Mouse (Mus musculus) stomach, postnatal 0 days (tissue): ENCODE results near the gene Wiz. TPM values are rescaled to one million over a fixed set of nuclear protein-coding genes. Genes with fewer than 3 reads are reported as not detected.

ENCODE experiments used
- ATAC-seq: fragments of 200-750 bp; cut with Nextera tagmentation; 2 replicates; pipeline ENCODE4 v1.8.0; 2017; ENCODE audit not compliant: low FRiP score, low TSS enrichment
- DNase-seq: peaks from one replicate; pipeline ENCODE4 v3.0.0-alpha.2; 2016; ENCODE audit warnings: low spot score
- H3K27ac ChIP-seq: fragments of 300-500 bp; sonication (generic); replicated peaks from 2 replicates; pipeline ENCODE4 v1.5.1; 2014; ENCODE audit warnings: mild to moderate bottlenecking, control low read depth
- H3K27me3 ChIP-seq: fragments of 300-500 bp; sonication (generic); 2 replicates; pipeline ENCODE4 v1.6.1; 2014; ENCODE audit warnings: low read length; ENCODE audit not compliant: control insufficient read depth, insufficient read depth
- H3K36me3 ChIP-seq: fragments of 300-500 bp; sonication (generic); 2 replicates; pipeline ENCODE4 v1.6.1; 2014; ENCODE audit warnings: low read length, mixed read lengths; ENCODE audit not compliant: control insufficient read depth, insufficient read depth
- H3K4me1 ChIP-seq: fragments of 300-500 bp; sonication (generic); replicated peaks from 2 replicates; pipeline ENCODE4 v1.6.1; 2014; ENCODE audit warnings: antibody characterized with exemption; ENCODE audit not compliant: control insufficient read depth, insufficient read depth
- H3K4me2 ChIP-seq: fragments of 300-500 bp; sonication (generic); replicated peaks from 2 replicates; pipeline ENCODE4 v1.6.1; 2014; ENCODE audit warnings: low read depth, mild to moderate bottlenecking, control low read depth, moderate library complexity
- H3K4me3 ChIP-seq: fragments of 300-500 bp; sonication (generic); 2 replicates; pipeline ENCODE4 v1.5.1; 2014; ENCODE audit warnings: low read depth, low read length, control low read depth
- H3K9ac ChIP-seq: fragments of 300-500 bp; sonication (generic); 2 replicates; pipeline ENCODE4 v1.6.1; 2014; ENCODE audit warnings: mild to moderate bottlenecking, low read length, control low read depth, mixed read lengths
- H3K9me3 ChIP-seq: fragments of 300-500 bp; sonication (generic); 2 replicates; pipeline ENCODE4 v1.6.1; 2016; ENCODE audit warnings: low read length; ENCODE audit not compliant: control insufficient read depth
- CTCF ChIP-seq: IDR thresholded peaks from 2 replicates; pipeline ENCODE4 v1.5.1; 2016; ENCODE audit warnings: antibody characterized with exemption, low read depth, mild to moderate bottlenecking, moderate library complexity
- EP300 ChIP-seq: optimal IDR thresholded peaks from 2 replicates; pipeline ENCODE3; 2016; ENCODE audit warnings: antibody characterized with exemption
- WGBS: fragments of 180-500 bp; shearing (Covaris S2); extraction: QIAGEN DNeasy Blood & Tissue Kit; methylation state at CpG from one replicate; pipeline ENCODE4 v1.1.7; 2014; 5-methylcytosine and 5-hydroxymethylcytosine counted together
- polyA plus RNA-seq: library from polyadenylated mRNA; unstranded; fragments of >200 nt; fragmentation: Nextera tagmentation; extraction: Ambion mirVana; gene quantifications from 2 replicates; pipeline ENCODE4 v1.2.1, GENCODE M21; 2015

Gene Wiz
- polyA plus RNA-seq, 1 experiment from 2014 or later = 9.6 TPM

DNA sequence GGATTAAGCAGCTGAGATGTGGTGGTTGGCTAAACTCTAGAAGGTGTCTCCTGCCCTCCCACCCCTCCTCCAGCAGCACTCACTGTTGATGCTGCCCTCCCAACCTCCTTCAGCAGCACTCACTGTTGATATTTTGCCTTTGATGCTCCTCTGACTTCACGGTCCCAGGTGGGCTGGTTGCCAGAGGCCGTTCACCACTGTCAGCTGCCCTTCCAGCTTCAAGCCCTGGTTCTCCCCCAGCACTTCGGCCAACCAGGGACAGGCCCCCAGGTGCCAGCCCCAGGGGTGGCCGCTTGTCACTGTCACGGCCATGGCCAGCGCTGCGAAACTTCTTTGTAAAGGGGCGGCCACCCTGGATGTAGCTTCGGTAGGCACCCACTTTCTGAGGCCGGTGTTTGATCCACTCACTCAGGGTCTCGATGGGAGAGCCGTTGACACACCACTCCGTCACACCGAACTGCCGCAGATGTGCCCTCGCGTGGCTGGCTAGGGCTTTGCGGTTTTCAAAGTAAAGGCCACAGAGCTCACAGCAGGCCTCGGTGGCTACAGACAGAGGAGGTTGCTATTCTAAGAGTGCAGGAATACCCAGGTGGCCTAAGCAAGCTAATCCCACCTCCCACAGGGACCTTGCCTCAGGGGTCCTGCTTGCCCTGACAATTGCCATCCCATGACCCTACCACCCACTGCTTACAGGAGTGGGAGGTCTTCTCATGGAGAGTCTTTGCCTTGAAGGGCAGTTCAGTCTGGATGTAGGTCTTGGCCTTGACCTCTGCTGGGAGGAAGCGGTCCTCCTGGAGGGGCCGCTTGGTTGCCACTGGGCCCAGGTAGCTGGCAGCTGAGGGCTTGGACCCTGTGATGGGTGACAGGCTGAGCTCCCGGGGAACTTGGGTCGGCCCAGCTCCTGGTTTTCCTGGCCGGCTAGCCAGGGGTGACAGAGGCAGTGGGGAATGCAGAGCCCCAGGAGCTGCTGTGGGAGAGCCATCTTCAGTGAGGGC, 32.2 kb downstream of the Wiz start:
- Histone ChIP-seq H3K36me3 (peaks cover 35% of the 10 kb centered on the region), H3K4me1 (no peaks in the 10 kb centered on the region), H3K27me3 (no peaks in the 10 kb centered on the region), H3K27ac (no peak overlapping the region), H3K9me3 (no peaks in the 10 kb centered on the region), H3K9ac (no peak overlapping the region), H3K4me3 (no peak overlapping the region), H3K4me2 (no peak overlapping the region)
- ATAC-seq (no peak), DNase-seq (peak; percentile 10)
- WGBS = 90% methylated on average over 24 of the region's 24 CpGs
- no peak for TF ChIP-seq CTCF
- no peak for TF ChIP-seq EP300

DNA sequence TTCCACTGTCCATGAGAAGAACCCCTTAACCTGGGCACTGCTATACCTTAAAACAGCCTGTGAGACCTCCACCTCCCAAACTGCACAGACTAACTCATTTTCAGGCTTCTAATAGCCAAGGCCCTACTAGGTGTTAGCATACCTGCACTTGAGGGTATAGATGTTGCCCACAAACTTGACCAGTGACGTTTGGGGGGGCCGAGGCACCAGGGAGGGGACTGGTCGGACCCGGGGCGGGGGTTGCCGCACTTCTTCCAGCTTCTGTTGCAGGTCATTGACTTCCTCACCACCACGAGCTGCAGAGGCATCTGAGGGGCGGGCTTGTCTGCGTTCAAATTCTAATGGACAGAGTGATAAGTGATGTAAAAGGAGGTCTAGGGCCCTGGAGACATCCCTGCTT, 33.0 kb downstream of the Wiz start:
- H3K36me3 ChIP-seq = peaks cover 35% of the 10 kb centered on the region

DNA sequence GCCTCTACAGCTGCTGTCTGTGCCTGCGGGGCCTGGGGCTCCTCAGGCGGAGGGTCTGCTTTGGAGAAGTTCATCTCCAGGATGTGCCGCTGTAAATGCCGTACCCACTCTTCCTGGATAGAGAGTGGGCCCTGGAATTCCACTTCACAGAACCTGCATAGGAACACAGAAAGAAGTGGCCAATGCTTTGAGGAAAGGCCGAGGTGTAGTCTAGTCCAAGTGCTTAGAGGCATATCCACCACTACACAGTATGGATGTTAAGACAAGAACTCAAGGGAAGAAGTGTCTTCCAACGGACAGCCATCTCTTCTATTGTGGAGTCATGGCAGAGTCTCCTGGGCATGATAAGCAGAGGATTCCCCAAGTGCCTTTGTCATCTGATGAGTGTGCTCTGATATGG, 34.2 kb downstream of the Wiz start:
- H3K9me3 ChIP-seq = no peaks in the 10 kb centered on the region
- H3K27ac ChIP-seq = no peak overlapping the region
- no peak overlapping the region for H3K4me2 ChIP-seq
- DNase-seq (no peak), ATAC-seq (no peak)
- peaks cover 31% of the 10 kb centered on the region for H3K36me3 ChIP-seq
- no peak overlapping the region for H3K9ac ChIP-seq
- no peaks in the 10 kb centered on the region for H3K4me1 ChIP-seq
- WGBS = 92% methylated on average over 6 of the region's 6 CpGs
- H3K27me3 ChIP-seq = no peaks in the 10 kb centered on the region
- no peak overlapping the region for H3K4me3 ChIP-seq
- TF ChIP-seq CTCF (no peak), EP300 (no peak)

More for the DNA sequence above, 33.0 kb downstream of the Wiz start:
- DNase-seq = peak; percentile 13
- no peaks in the 10 kb centered on the region for H3K27me3 ChIP-seq
- 92% methylated on average over 9 of the region's 9 CpGs for WGBS
- no peak for ATAC-seq
- H3K27ac ChIP-seq = no peak overlapping the region
- no peak overlapping the region for H3K9ac ChIP-seq
- no peaks in the 10 kb centered on the region for H3K4me1 ChIP-seq
- no peak overlapping the region for H3K4me3 ChIP-seq
- TF ChIP-seq EP300 (no peak), CTCF (no peak)
- no peaks in the 10 kb centered on the region for H3K9me3 ChIP-seq
- no peak overlapping the region for H3K4me2 ChIP-seq

DNA sequence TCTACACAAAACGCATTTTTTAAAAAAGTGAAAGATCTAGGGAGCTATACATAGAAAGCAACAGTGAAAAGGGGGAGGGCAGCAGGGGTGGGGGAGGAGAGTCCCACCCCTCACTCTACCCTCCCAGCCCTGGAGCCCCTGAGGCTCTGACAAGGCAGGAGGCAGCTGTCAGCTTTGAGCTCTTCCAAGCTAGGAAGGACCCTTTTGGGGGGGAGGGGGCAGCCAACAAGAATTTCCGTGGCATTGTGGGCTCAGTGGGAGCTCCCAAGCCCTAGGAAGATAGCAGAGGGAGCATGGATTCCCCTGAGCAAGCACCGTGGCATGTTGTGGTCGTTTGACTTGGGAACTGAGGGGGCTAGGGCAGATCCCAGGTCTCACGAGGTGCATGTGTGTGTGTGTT, 35.0 kb downstream of the Wiz start:
- H3K9me3 ChIP-seq = no peaks in the 10 kb centered on the region
- H3K4me1 ChIP-seq = peaks cover 2% of the 10 kb centered on the region; the same call in 1 of the 2 replicates
- ATAC-seq (no peak), DNase-seq (no peak)
- H3K36me3 ChIP-seq = peaks cover 27% of the 10 kb centered on the region
- no peak overlapping the region for H3K27ac ChIP-seq
- no peak overlapping the region for H3K9ac ChIP-seq
- no peak overlapping the region for H3K4me3 ChIP-seq
- TF ChIP-seq CTCF (no peak), EP300 (no peak)
- 72% methylated on average over 5 of the region's 5 CpGs for WGBS
- H3K4me2 ChIP-seq = no peak overlapping the region
- no peaks in the 10 kb centered on the region for H3K27me3 ChIP-seq

DNA sequence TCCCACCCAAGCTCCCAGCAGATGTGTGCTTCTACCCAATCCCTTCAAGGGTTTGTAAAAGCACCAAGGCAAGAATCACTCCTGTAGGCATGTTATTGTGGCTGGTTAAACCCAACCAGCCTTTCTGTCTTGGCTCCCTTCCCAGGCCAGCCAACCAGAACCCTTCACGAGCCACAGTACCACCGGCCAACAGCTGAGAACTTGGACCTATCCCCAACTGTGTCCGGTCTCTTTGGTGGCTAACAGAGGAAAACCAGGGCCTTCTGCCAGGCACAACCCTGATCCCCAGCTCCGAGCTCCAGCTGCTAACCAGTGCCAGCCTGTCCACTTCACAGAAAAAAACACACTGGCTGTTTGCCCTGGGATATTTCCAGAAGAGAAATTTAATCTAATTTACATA, 35.5 kb downstream of the Wiz start:
- Histone ChIP-seq H3K4me1 (peaks cover 3% of the 10 kb centered on the region; the same call in 1 of the 2 replicates), H3K27ac (no peak overlapping the region), H3K27me3 (no peaks in the 10 kb centered on the region), H3K9ac (no peak overlapping the region), H3K36me3 (peaks cover 22% of the 10 kb centered on the region), H3K4me2 (no peak overlapping the region), H3K9me3 (no peaks in the 10 kb centered on the region), H3K4me3 (no peak overlapping the region)
- ATAC-seq = no peak
- DNase-seq = peak; percentile 17
- WGBS = 66% methylated on average over 4 of the region's 4 CpGs
- TF ChIP-seq EP300 = no peak

DNA sequence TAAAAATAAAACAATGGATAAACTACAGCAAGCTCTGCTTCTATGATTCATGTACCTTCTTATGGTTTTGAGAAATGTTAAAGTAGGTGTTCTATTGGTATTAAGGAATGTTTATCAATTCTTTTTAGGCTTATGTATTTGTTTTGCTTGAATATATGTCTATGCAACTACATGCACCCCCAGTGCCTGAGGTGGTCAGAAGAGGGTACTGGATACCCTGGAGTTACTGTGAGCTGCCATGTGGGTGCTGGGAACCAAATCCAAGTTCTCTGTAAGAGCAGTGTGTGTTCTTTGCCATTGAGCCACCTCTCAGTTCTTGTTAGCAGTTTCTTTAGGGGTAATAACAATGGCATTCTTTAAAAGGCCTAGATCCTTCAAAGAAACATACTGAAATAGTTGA, 37.5 kb downstream of the Wiz start:
- Histone ChIP-seq H3K9ac (no peak overlapping the region), H3K4me3 (no peak overlapping the region), H3K27ac (no peak overlapping the region), H3K36me3 (peaks cover 8% of the 10 kb centered on the region; the same call in 1 of the 2 replicates), H3K4me2 (no peak overlapping the region), H3K9me3 (no peaks in the 10 kb centered on the region), H3K27me3 (no peaks in the 10 kb centered on the region), H3K4me1 (peaks cover 3% of the 10 kb centered on the region; the same call in 1 of the 2 replicates)
- ATAC-seq = no peak
- no peak for TF ChIP-seq CTCF
- no peak for TF ChIP-seq EP300
- no peak for DNase-seq
